Mouse (Mus musculus): ENCODE measurements at regions not wholly inside any gene's neighbourhood (a gene's known extent, or its start where the extent isn't known, plus 50 kb on each side); places are given as distances from the start of the nearest gene placed in this dataset.

DNA sequence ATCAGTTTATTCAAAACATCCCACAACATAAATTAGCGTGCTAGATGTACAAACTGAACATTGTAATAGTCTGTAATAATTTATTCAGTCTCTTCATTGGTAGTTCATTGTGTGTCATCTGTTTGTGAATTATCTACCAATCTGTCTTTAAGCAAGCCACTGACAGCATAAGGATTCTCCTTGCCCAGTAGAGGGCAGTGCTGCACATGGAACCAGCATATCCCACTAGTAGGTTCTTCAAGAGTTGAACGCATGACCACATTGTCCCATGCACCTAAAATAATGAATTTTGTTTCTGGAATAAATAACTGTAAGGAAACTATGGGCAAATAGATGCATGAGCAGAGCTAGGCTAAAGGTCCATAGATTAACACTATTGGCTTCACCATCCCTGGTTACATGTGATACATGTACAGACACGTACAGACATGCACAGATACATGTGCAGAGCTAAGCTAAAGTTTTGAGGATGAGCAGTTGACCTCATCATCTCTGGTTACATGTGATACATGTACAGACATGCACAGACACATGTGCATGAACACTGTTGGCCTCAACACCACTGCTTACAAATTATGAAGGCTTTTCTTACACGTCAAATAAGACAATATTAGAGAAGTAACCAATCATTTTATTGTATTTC, 143.0 kb upstream of the Ctnnd2 start:
- DNase-seq (ENCODE audit: low read depth, low spot score) (no peak), ATAC-seq (no peak)
- CTCF ChIA-PET = interaction anchor here (0.7 kb wide), 1 partner anchor 10 kb away, joined by 3 read pairs; no protein-coding TSS in a partner anchor
- in situ Hi-C loops (cut with MboI; ENCODE audit: low pct_unique_long_range_greater_than_20kb) = loop anchor here (10.0 kb wide), 1 partner anchor 715 kb away; no protein-coding TSS in a partner anchor
- TF ChIP-seq CTCF (IDR thresholded peaks at IDR 0.05) = peak; percentile 77
- POLR2A ChIA-PET = no interaction called here
- peaks cover 9% of the 10 kb centered on the region for H3K27me3 ChIP-seq

DNA sequence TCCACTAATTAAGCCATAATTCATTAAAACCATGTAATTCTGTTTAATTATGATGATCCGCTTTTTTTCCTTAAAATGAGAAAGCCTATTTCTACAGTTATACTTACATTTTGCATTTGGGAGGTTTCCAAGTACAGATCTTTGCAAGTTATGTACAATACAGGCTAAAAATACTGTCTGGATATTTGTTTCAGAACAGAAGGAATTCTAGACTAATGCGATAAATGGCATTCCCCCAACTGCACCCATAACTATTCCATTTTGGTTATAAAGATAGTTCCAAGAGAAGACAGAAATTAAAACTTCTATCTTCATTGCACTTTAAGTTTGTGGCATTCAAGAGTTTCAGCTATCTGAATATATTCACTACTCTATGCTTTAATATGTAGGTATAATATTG, 137.0 kb upstream of the Ctnnd2 start:
- no peak for ATAC-seq
- POLR2A ChIA-PET = no interaction called here
- CTCF ChIA-PET = no interaction called here

DNA sequence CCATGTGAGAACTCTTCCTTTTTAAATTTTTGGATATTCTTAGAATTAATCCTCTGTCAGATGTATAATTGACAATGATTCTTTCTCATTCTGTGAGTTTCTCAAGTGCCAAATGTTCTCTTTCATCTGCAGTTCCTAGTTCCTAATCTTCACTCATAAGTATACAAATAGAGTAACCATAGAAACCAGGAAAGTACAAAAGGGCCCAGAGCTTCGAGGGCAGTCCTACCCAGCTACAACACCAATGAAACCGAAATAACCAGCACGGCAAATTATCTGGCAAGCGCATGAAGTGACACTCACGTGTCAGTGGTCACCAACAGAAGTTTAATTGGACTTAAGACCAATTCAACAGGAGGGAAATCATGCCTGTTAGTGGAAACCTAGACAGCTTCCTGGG, 121.5 kb upstream of the Ctnnd2 start:
- POLR2A ChIA-PET = no interaction called here
- no peak for ATAC-seq
- no peaks in the 10 kb centered on the region for H3K27me3 ChIP-seq
- in situ Hi-C loops (cut with MboI; ENCODE audit: low pct_unique_long_range_greater_than_20kb) = no loop called here
- no peak for DNase-seq (ENCODE audit: low read depth, low spot score)
- no peak for TF ChIP-seq CTCF (IDR thresholded peaks at IDR 0.05)
- CTCF ChIA-PET = no interaction called here

More for the DNA sequence above, 137.0 kb upstream of the Ctnnd2 start:
- in situ Hi-C loops (cut with MboI; ENCODE audit: low pct_unique_long_range_greater_than_20kb) = no loop called here
- TF ChIP-seq CTCF (IDR thresholded peaks at IDR 0.05) = no peak
- no peaks in the 10 kb centered on the region for H3K27me3 ChIP-seq
- DNase-seq (ENCODE audit: low read depth, low spot score) = no peak

DNA sequence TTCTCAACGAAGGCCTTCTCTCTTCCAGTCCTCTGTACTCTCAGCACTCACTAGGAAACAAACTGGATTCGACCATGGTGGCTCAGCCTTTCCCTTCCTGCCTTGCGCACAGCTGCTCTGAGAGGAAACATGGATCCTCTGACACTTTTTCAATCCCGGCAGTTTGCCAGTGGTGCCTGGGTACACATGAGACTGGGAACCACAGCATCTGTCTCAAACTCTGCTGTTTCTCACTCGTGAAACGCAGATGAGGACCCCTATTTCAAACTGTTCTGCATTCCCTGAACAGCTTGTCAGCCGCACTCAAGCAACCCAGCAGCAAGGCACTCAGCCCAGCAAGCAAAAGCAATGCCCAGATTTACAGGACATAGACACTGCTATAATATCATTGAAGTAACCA, 112.6 kb upstream of the Ctnnd2 start:
- ATAC-seq (no peak), DNase-seq (ENCODE audit: low read depth, low spot score) (no peak)
- H3K27me3 ChIP-seq = no peaks in the 10 kb centered on the region
- ChIA-PET CTCF (no interaction called here), POLR2A (no interaction called here)
- in situ Hi-C loops (cut with MboI; ENCODE audit: low pct_unique_long_range_greater_than_20kb) = no loop called here
- TF ChIP-seq CTCF (IDR thresholded peaks at IDR 0.05) = no peak

DNA sequence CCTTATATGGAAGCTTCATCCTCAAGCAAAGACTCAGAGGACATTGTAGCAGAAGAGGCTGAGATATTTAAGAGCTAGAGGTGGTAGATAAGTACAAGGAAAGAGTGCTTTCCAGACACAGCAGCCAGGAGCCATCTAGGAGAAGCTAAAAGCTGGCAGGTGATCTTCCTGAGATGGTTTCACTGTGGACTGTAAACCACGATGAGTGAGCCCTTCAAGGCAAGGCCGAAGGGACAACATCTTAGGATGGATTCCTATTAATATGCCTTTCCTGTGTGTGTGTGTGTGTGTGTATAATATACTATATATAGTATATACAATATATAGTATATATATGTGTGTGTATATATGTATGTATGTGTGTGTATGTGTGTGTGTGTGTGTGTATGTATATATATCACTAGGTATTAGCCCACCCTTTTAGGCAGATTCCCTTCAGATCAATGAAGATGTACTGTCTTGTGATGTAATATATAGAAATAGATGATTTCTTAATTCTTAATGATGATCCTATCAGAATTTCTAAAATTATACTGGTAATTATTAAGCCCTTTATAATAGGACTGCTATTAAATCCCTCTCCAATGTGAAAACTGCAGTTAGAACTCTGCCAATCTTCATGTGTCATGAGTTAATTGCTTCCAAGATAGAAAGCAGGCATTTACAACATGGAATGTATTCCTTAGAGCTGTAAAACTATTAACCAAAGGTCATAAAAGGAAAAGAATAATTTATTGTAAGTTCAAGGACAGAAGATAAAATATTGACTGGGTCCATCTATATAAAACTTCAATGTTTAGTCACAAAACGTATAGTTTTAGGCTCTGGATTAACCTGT, 111.7 kb upstream of the Ctnnd2 start:
- ATAC-seq = no peak
- no peak for DNase-seq (ENCODE audit: low read depth, low spot score)
- H3K27me3 ChIP-seq = no peaks in the 10 kb centered on the region
- no peak for TF ChIP-seq CTCF (IDR thresholded peaks at IDR 0.05)
- CTCF ChIA-PET = no interaction called here
- in situ Hi-C loops (cut with MboI; ENCODE audit: low pct_unique_long_range_greater_than_20kb) = no loop called here
- POLR2A ChIA-PET = no interaction called here

DNA sequence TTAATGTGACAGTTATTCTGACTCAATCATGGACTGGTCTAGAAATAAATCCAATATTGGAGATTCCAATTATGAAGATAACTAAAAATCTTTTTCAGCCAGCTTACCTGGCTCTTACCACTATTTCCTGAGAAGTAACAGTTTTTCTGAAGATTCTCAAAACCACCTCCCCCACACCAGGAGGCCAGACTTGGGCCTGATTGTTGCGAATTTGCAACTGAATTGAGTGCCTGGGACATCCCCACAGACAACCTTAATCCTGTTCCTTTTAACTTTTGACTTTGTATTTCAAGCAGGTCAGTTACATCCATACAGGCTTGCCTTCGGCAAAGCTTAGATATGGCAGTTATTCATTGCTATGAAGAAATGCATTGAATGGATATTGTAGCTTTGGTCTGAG, 100.7 kb upstream of the Ctnnd2 start:
- TF ChIP-seq CTCF (IDR thresholded peaks at IDR 0.05) = no peak
- in situ Hi-C loops (cut with MboI; ENCODE audit: low pct_unique_long_range_greater_than_20kb) = no loop called here
- POLR2A ChIA-PET = no interaction called here
- no peak for DNase-seq (ENCODE audit: low read depth, low spot score)
- H3K27me3 ChIP-seq = no peaks in the 10 kb centered on the region
- CTCF ChIA-PET = no interaction called here
- no peak for ATAC-seq

DNA sequence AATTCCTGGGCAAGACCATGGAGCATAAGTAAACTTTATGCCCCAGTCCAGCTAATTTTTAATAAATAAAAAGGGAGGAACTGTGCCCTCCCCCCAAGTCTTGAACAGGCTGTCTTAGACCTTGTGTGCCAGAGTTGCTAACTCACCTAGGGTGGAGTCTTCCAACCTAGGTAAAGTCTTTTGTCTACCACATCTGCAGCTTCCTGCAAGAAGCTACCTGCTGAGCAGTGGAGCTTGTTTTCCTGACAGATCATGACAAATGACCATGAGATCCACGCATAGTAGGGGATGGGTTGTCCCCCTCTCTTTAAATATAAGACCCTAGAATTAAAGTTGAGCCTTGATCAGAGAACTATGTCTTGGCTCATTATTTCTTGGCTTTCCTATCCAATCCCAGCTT, 100.1 kb upstream of the Ctnnd2 start:
- ATAC-seq = no peak
- TF ChIP-seq CTCF (IDR thresholded peaks at IDR 0.05) = no peak
- ChIA-PET POLR2A (no interaction called here), CTCF (no interaction called here)
- no peak for DNase-seq (ENCODE audit: low read depth, low spot score)
- in situ Hi-C loops (cut with MboI; ENCODE audit: low pct_unique_long_range_greater_than_20kb) = no loop called here
- peaks cover 2% of the 10 kb centered on the region for H3K27me3 ChIP-seq

DNA sequence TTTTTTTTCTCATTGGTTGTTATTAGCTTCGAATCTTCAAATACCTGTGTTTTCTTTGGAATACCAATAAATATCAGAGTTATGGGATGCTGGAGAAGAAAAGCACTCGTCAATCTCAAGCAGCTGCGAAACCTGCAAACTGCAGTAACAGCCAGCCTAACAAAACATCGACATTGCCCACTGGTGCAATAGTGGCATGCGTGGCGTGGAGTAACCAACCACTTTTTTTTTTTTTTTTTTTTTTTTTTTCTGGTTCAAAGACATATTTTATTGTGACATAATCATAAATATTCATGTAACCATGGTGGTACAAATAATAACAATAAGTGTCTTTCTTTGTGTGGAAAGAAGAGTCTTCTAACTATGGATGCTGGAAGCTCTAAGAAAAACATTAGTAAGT, 85.3 kb upstream of the Ctnnd2 start:
- in situ Hi-C loops (cut with MboI; ENCODE audit: low pct_unique_long_range_greater_than_20kb) = no loop called here
- no peaks in the 10 kb centered on the region for H3K27me3 ChIP-seq
- ATAC-seq = no peak
- POLR2A ChIA-PET = no interaction called here
- no peak for DNase-seq (ENCODE audit: low read depth, low spot score)
- no peak for TF ChIP-seq CTCF (IDR thresholded peaks at IDR 0.05)
- CTCF ChIA-PET = no interaction called here

DNA sequence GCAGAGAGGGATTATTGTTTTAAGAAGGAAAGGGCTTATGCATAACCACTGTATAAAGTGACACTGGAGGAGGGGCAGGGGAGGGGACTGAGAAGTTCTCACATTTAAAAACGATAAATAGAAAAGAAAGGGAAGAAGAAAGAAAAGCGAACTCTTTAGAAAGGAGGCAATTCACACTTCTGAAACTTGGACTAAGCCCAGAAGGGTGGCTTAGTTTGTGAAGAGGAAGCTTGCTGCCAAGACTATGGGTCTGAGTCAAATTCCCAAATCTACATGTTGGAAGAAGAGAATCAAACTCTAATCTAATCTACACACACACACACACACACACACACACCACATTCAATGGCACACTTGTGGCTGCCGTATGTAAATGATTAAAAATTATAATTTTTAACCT, 50.3 kb upstream of the Ctnnd2 start:
- no peak for DNase-seq (ENCODE audit: low read depth, low spot score)
- no peak for TF ChIP-seq CTCF (IDR thresholded peaks at IDR 0.05)
- CTCF ChIA-PET = no interaction called here
- POLR2A ChIA-PET = no interaction called here
- in situ Hi-C loops (cut with MboI; ENCODE audit: low pct_unique_long_range_greater_than_20kb) = no loop called here
- no peaks in the 10 kb centered on the region for H3K27me3 ChIP-seq
- no peak for ATAC-seq
